In genomic region chr9:20760813-20761212, GRCm38 (mm10) we compare ENCODE assay signal across 8 mouse cellular contexts. TPM values are rescaled to one million over a fixed set of nuclear protein-coding genes. Genes with fewer than 3 reads are reported as not detected.
DNase-seq lines count a peak whose midpoint lies in the region; ATAC-seq and TF ChIP-seq lines count a peak whose summit lies in the region.

No protein-coding gene starts in this region.

- no peak for TF ChIP-seq POLR2A in limb, embryonic 14.5 days (IDR thresholded peaks at IDR 0.05; ENCODE audit: borderline replicate concordance, extremely low read depth, insufficient read depth, insufficient read length)

- DNase-seq in limb, embryonic 14.5 days (ENCODE audit: low spot score): peak; percentile 51
- no peak for DNase-seq in limb, embryonic 10.5 days (ENCODE audit: low spot score)
- peak; percentile 54 for DNase-seq in kidney, adult 18-20 months
- DNase-seq in ovary, postnatal 36 days (ENCODE audit: low spot score): peak; percentile 55
- DNase-seq in layer of hippocampus, postnatal 25 days (ENCODE audit: extremely low spot score in 1 of 2, low spot score in 1 of 2): no peak
- DNase-seq in thymus, postnatal 25 days: no peak

- ATAC-seq in limb, embryonic 14.5 days (ENCODE audit: low FRiP score, low read depth): no peak
- peak; percentile 71 for ATAC-seq in embryonic facial prominence, embryonic 15.5 days (ENCODE audit: insufficient number of reproducible peaks, low FRiP score, low TSS enrichment, low read depth)
- ATAC-seq in cerebellum, adult (ENCODE audit: insufficient number of reproducible peaks, low FRiP score, low TSS enrichment): no peak

- H3K27me3 ChIP-seq in limb, embryonic 14.5 days (ENCODE audit: control insufficient read depth, insufficient read depth, low read length): no peaks in the 10 kb centered on the region
- H3K27me3 ChIP-seq in limb, embryonic 10.5 days (ENCODE audit: low read depth, poor library complexity, severe bottlenecking): no peaks in the 10 kb centered on the region
- H3K27me3 ChIP-seq in embryonic facial prominence, embryonic 15.5 days: no peaks in the 10 kb centered on the region

- H3K9me3 ChIP-seq in limb, embryonic 14.5 days (ENCODE audit: control insufficient read depth, low read length): no peaks in the 10 kb centered on the region
- H3K9me3 ChIP-seq in limb, embryonic 10.5 days (replicated peaks): no peaks in the 10 kb centered on the region
- no peaks in the 10 kb centered on the region for H3K9me3 ChIP-seq in embryonic facial prominence, embryonic 15.5 days (replicated peaks)

- no peaks in the 10 kb centered on the region for H3K36me3 ChIP-seq in limb, embryonic 14.5 days (ENCODE audit: control insufficient read depth, insufficient read depth, low read length)
- no peaks in the 10 kb centered on the region for H3K36me3 ChIP-seq in limb, embryonic 10.5 days
- no peaks in the 10 kb centered on the region for H3K36me3 ChIP-seq in embryonic facial prominence, embryonic 15.5 days

- H3K4me2 ChIP-seq in limb, embryonic 14.5 days (replicated peaks; ENCODE audit: low read depth, low read length, severe bottlenecking): no peak overlapping the region
- no peak overlapping the region for H3K4me2 ChIP-seq in embryonic facial prominence, embryonic 15.5 days (replicated peaks)

- no peak overlapping the region for H3K4me3 ChIP-seq in limb, embryonic 14.5 days (replicated peaks; ENCODE audit: low read length)
- H3K4me3 ChIP-seq in limb, embryonic 10.5 days: no peak overlapping the region
- H3K4me3 ChIP-seq in embryonic facial prominence, embryonic 15.5 days (replicated peaks): no peak overlapping the region

- 49% methylated on average over 12 of the region's 12 CpGs for WGBS in limb, embryonic 14.5 days
- WGBS in limb, embryonic 10.5 days: 70% methylated on average over 12 of the region's 12 CpGs
- 39% methylated on average over 12 of the region's 12 CpGs for WGBS in embryonic facial prominence, embryonic 15.5 days

- H3K4me1 ChIP-seq in limb, embryonic 14.5 days (ENCODE audit: control insufficient read depth, insufficient read depth, low read length): no peaks in the 10 kb centered on the region
- H3K4me1 ChIP-seq in limb, embryonic 10.5 days: peaks cover 5% of the 10 kb centered on the region; the same call in 1 of the 2 replicates
- no peaks in the 10 kb centered on the region for H3K4me1 ChIP-seq in embryonic facial prominence, embryonic 15.5 days

- no peak overlapping the region for H3K9ac ChIP-seq in limb, embryonic 14.5 days (ENCODE audit: low read depth, low read length, severe bottlenecking)
- no peak overlapping the region for H3K9ac ChIP-seq in embryonic facial prominence, embryonic 15.5 days

- no peak overlapping the region for H3K27ac ChIP-seq in limb, embryonic 14.5 days (replicated peaks; ENCODE audit: low read depth, low read length)
- no peak overlapping the region for H3K27ac ChIP-seq in limb, embryonic 10.5 days
- no peak overlapping the region for H3K27ac ChIP-seq in embryonic facial prominence, embryonic 15.5 days (replicated peaks)

RNA-seq across cellular contexts. Expression of gene Olfm2, which starts 14.7 kb away (rescaled TPM):
- polyA plus RNA-seq in limb, embryonic 14.5 days (2012; rRNA removed): 6.9 and 8.8 TPM in 2 replicates
- 4.8 and 6.5 TPM in 2 replicates for polyA plus RNA-seq in limb, embryonic 14.5 days (2014; fragmentation: Nextera tagmentation; extraction: Ambion mirVana)
- 1.5 and 3.2 TPM in 2 replicates for polyA plus RNA-seq in limb, embryonic 10.5 days (2016; fragmentation: Nextera tagmentation; extraction: Ambion mirVana)
- polyA plus RNA-seq in embryonic facial prominence, embryonic 15.5 days (2015; fragmentation: Nextera tagmentation; extraction: Ambion mirVana): 13.4 and 13.8 TPM in 2 replicates
- 10 to 100 TPM; 52.6 to 54.3 TPM for total RNA-seq in layer of hippocampus, postnatal 25 days (2021)

RNA-seq across cellular contexts. Expression of gene Col5a3, which starts 54.1 kb away (rescaled TPM):
- polyA plus RNA-seq in limb, embryonic 14.5 days (2012; rRNA removed): 5.5 and 6.7 TPM in 2 replicates
- polyA plus RNA-seq in limb, embryonic 14.5 days (2014; fragmentation: Nextera tagmentation; extraction: Ambion mirVana): 3.2 and 4.5 TPM in 2 replicates
- polyA plus RNA-seq in limb, embryonic 10.5 days (2016; fragmentation: Nextera tagmentation; extraction: Ambion mirVana): 0.06 and 0.13 TPM in 2 replicates
- polyA plus RNA-seq in embryonic facial prominence, embryonic 15.5 days (2015; fragmentation: Nextera tagmentation; extraction: Ambion mirVana): 5.9 and 6.8 TPM in 2 replicates
- total RNA-seq in layer of hippocampus, postnatal 25 days (2021): 1 to 10 TPM; 1.2 to 2.5 TPM

RNA-seq across cellular contexts. Expression of gene Rdh8, which starts 57.5 kb away (rescaled TPM):
- not detected in 2 replicates for polyA plus RNA-seq in limb, embryonic 14.5 days (2012; rRNA removed)
- polyA plus RNA-seq in limb, embryonic 14.5 days (2014; fragmentation: Nextera tagmentation; extraction: Ambion mirVana): not detected in 2 replicates
- polyA plus RNA-seq in limb, embryonic 10.5 days (2016; fragmentation: Nextera tagmentation; extraction: Ambion mirVana): not detected in 2 replicates
- polyA plus RNA-seq in embryonic facial prominence, embryonic 15.5 days (2015; fragmentation: Nextera tagmentation; extraction: Ambion mirVana): not detected in 2 replicates
- total RNA-seq in layer of hippocampus, postnatal 25 days (2021): not detected

Comparison
In these comparisons a context has a peak if more than half of its experiments do, and no peak if none do; other contexts are left out.
1. DNase-seq: peak in limb, embryonic 14.5 days (single experiment), kidney, adult 18-20 months (single experiment) and ovary, postnatal 36 days (single experiment); none in limb, embryonic 10.5 days (single experiment), layer of hippocampus, postnatal 25 days (0 of 2) and thymus, postnatal 25 days (single experiment).